Mouse (Mus musculus) R1 (cell line): ENCODE data around the gene Coro1c.

Experiments
- DNase-seq: peaks from one replicate; pipeline ENCODE4 v3.0.0-alpha.2; 2018; ENCODE audit warnings: low read depth, low spot score

Coro1c gene

GRCm38 (mm10) chr5:113856631-113857030 is 51.9 kb downstream of the Coro1c start:
- no peak for DNase-seq

DNA sequence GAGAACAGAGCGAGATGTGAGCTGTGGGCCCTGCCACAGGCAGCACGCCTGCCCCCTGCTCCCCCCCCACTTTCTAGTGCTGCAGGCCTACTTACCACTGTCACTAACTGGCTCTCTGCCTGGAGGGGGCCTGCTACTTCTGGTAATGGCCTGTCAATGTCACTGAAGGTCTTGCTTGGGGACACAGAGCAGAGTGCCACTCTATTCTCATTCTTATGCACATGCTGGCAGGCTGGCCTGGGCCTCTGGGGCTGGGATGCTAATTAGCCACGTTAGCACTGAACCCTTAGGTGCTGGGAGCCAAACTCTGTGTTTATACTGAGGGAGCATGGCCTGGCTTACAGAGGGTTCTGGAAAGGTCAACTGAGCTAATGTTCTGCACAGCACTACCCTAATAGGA is 52.9 kb downstream of the Coro1c start:
- DNase-seq: no peak

GRCm38 (mm10) chr5:113855117-113855516 is 53.4 kb downstream of the Coro1c start:
- DNase-seq: no peak

- peak; percentile 82 for DNase-seq
Observed at GRCm38 (mm10) chr5:113854494-113854893, 54.1 kb downstream of the Coro1c start.

- no peak for DNase-seq
Observed at GRCm38 (mm10) chr5:113853541-113853940, 55.0 kb downstream of the Coro1c start.

DNA sequence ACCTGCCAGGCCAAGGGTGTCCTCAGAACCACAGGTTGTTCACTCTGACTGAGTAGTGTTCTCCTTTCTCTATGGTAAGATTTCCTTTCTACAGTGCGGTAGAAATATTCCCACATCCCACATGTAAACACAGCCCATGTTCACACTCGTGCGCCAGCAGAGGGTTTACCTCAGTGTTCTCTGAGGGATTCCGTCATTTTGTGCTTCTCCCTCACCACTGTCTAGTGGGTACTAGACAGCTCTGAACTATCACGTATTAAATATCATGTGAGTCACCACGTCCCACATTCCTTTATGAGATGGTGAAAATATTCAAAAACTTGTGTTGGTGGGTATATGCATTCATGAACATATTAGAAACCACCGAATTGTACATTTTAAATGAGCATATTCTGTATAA is 56.1 kb downstream of the Coro1c start:
- no peak for DNase-seq

DNA sequence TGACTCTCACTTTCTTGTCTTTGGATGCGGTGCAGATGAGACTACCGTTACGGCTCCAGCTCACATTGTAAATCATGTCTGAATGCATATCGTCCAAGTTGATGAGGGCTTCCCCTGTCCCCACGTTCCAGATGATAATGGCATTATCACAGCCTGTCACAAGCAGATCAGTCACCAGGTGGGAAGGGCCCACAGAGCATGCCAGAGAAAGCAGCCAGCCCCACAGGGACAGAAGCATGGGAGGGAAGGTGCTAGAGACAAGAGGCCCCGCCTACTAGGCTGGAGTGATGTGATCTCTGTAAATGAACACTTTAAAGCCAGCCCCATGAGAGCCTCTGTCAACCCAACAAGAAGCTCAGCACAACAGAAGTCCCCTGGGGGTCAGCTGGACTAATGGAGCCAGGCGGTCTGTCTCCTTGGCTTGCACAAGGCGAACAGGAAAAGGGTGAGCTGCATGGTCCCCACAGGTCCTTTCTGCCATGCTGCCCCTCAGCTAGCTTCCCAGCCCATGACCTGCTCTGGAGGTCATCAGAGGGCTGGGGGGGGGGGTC is 57.8 kb downstream of the Coro1c start:
- no peak for DNase-seq

- no peak for DNase-seq
Observed at GRCm38 (mm10) chr5:113847636-113848035, 60.9 kb downstream of the Coro1c start.

DNA sequence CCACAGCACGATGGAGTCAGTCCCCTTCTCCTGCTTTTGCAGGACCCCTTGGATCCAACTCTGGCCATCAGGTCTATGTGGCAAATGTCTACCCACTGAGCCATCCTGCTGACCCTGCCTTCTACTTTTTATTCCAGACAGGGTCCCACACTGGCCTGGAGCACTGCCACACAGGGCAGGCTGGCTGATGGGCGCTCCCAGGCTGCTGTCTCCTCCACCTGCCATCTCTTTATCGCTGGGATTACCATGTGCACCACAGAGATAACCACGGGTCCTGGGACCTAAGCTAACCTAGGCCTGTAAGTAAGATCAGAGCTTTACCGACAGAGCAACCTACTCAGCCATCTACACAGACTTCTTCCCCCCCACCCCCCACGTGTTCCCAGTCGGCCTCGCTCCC is 61.9 kb downstream of the Coro1c start:
- no peak for DNase-seq

DNA sequence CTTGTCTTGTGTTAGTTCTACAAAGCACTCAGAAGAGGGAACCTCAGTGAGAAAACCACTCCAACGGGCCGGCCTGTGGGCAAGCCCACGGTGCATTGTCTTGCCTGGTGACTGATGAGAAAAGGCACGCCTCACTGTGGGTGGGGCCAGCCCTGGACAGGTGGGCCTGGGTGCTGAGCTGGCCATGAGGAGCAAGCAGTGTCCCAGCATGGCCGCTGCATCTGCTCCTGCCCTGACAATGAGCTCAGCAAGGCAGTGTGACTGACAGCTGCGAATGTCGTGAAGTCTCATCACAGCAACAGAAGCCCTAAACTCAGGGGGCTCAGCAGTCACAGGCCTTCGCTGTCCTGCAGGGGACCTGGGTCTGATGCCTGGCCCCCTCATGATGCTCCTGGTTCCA is 62.9 kb downstream of the Coro1c start:
- no peak for DNase-seq

GRCm38 (mm10) chr5:113844721-113845120 is 63.8 kb downstream of the Coro1c start:
- DNase-seq: peak; percentile 88

DNA sequence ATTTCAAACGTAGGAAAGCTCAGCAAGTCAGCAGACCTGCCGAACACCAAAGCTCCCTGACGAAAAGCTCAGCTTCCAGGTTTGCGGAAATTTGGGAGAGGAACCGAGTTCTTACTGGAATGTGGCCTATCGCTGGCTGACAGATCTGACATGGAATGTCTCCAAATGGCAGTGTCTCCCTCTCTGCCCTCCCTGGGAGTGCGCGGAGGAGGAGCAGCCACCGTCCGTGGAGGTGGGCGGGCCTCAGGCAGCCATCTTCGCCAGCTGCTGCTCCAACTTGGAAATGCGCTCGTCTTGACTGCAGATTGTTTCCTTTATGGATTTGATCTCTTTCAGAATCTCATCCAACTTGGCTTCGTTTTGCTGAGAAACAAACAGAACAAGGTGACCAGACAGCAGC is 64.5 kb downstream of the Coro1c start:
- peak; percentile 73 for DNase-seq

DNA sequence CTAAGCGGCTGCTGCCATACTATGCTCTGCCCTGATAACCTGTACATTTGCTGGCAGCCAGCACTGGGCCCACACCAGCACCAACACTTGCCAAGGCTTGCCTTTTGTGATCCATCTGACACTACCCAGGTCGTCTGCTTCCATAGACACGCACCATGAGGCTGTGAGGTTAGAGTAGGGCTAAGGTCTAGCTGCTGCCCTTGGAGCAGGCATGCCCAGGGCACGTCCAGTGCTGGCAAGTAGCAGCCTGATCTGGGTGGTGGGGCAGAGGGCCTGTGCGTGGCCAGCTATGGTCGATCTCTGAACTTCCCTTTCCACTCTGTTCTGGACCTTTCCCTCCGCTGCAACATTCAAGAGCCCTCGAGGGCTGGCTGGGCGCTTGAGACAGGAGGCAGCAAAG is 65.7 kb downstream of the Coro1c start:
- no peak for DNase-seq

DNA sequence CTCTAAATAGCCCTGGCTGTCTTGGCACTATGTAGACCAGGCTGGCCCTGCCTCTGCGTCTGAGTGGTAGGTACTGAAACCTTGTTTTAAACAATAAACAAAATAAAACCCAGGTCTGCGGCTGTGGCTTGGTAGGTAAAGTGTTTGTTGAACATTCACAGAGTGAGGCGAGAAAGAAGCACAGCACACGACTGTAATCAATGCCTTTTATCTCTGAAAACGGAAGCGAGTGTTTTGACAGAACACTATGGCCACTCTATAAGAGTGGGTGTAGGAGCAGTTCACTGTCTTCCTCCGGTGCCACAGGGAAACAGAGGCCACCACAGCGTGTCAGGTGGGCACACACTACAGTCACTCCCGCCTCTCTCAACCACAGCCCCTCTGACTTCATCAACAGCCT is 66.3 kb downstream of the Coro1c start:
- DNase-seq: no peak

DNA sequence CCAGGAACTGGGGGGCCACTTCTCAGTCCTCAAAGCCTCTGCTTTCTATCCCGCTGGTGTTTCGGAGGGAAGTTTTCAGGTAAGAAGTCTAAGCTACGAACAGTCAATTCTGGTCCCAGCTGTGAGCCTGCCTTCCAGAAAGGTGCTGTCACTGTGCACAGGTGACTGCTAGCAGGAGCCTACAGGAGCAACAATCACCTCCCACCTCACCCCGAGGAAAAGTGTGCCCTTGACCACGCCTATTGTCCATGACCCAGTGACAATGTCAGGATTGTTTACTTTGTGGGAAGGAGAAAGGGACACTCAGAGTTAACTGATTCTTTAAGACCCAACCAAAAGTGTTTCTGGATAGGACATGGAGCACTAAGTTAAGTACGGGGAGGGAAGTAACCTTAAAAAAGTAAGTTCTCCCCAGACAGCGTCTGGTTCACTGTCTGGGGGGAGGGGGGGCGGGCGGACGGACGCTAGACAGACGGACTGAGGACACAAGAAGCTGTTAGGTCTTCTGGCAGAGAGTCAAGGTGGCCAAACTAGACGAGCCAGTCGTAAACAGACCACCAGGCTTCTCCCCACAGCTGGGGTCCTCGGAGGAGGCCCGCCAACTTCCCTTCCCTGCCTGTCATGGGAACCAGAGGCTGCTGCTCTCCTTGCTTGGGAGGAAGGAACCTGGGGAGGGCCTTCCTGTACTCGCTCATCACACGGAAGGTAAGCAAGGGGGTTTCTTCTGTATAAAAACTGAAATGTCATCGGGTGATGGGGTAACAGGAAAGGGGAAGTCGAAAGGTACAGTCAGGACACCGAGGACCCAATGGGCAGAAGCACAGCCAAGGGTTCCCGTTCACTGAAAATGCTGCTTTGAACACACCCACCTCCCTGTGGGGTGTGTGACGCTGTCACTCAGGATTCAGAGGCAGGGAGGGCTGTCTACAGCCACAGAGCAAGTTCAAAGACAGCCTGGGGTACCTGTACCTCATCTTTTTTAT is 67.0 kb downstream of the Coro1c start:
- DNase-seq: no peak

- DNase-seq: no peak
Observed at GRCm38 (mm10) chr5:113840443-113840842, 68.1 kb downstream of the Coro1c start.

DNA sequence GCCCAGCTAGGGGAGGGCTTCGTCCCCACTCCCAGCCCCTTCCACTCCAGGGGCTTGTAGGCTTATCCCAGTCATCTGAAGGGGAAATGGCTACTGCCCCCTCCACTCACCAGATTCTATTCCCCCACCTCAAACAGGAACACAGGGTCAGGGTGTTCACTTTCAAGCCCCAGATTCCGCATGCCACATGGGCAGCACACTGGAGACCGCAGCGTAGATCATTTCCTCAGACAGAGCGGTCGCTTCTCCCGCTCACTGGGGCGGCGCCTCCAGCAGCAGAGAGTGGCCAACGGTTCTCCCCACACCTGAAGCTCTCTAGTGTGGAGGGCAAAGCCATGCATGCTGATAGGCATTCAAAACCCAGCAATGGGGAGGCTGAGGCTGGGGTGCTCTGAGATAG is 71.6 kb downstream of the Coro1c start:
- no peak for DNase-seq

DNA sequence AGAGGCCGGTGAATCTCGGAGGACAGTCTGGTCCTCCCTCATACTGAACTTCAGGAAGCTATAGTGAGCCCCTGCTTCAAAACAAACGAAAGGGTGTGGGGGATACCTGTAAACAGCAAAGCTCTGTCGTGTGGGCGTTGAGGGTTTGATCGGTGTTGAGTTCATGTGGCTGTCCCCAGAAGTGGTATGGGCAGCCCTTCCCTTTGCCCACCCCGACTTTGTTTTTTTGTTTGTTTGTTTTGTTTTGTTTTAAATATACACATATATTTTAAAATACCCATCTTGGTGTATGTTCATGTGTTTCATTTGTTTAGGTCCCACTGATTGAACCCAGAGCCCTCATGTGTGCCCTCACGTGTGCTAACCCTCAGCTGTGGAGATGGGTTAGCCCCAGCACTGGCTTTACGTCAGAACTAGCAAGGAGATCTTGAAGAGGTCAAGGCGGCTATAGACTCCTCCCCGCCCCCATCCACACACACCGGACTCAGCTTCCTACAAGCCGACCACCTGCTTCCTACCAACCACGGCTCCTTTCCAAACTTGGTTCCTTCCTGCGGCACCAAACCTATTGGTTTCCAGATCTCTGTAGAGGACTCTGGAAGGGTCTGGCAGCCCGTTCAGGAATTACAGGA is 75.1 kb downstream of the Coro1c start:
- no peak for DNase-seq

DNA sequence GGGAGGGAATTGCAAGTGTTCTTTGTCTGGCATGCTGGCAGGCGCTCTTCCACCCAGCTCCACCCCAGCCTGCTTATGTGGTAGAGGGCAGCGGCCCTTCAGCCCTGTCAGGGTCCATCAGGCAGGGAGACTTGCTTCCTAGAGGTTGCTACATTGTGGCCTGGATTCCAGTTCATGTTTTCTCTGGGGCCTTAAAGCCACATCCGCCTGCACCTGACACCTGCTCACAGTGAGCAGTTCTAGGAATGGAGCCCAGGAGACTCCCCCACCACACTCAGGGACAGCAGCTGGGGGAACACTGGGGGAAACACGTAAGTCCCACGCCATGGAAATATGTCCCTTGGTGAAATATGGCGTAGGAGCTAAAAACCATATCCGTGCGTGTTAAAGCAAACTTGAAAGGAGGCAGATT is 76.1 kb downstream of the Coro1c start, which contains the start of gene Selplg:
Gene Selplg (minus strand): TSS at position 155 of the 412 bp plus-strand sequence.
- DNase-seq: no peak

- DNase-seq: no peak
Observed at GRCm38 (mm10) chr5:113831741-113832140, 76.8 kb downstream of the Coro1c start.

DNA sequence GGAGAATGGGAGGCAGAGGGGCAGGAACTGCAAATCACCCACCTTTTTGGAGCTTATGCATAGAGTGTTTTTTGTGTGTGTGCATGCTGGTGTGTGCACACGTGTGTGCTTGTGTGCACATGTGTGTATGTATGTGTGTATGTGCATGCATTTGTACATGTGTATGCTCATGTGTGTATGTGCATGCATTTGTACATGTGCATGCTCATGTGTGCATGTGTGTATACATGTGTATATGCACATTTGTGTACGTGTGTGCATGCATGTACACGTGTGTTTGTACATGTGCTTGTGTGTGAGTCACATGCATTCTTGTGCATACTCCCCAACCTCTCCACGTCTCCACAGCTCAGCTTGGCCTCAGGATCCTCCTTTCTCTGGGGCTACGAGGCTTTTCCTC is 77.8 kb downstream of the Coro1c start:
- DNase-seq: no peak

DNA sequence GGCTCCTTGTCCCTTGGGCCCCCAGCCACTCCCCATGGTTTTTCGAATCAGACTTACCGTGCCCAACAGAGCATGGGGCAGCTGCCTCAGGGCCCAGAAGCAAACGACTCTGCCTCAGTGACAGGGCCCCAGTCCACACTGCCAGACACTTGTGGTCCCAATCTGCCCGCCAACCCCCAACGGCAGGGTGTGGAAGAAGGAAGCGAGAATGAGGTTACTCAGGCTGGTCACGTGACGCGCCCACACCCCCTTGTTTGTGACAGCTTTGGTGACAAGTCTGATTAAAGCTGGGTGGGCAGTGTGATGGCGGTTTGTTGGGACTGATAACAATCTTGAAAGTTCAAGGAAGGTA is 78.3 kb downstream of the Coro1c start:
- no peak for DNase-seq
